Mouse (Mus musculus): Measurements from ENCODE around the gene Whamm. TPM values are rescaled to one million over a fixed set of nuclear protein-coding genes. Genes with fewer than 3 reads are reported as not detected.

Whamm gene
- total and polyA plus RNA-seq, 3 experiments, result 5.4 to 13.3 (median 13.3) TPM

DNA sequence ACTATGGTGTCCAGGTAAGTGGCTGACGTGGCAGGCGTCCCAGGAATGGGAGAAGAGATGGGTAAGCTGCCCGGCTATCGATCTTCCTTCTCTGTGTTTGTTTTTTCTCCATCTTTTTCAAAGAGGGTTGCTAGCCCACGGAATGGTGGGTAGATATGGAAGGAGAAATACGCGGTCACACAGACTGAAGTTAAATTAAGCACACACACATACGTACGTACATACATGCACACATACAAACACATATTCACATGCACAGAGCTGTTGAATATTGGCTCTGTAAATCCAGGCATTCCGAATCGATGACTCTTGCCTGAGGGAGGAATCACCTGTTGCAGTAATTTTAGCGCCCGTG is 47.4 kb upstream of the Whamm start:
- in situ Hi-C loops (cut with MboI; ENCODE audit: low pct_ligation_motif_present, low pct_unique_long_range_greater_than_20kb, low sequenced_read_pairs) (loop anchor here (25.0 kb wide), 1 partner anchor 361 kb away; no protein-coding TSS in a partner anchor), dilution Hi-C loops (cut with MboI; ENCODE audit: extremely low pct_ligation_motif_present, extremely low pct_unique_long_range_greater_than_20kb, low sequenced_read_pairs) (no loop called here)
- Histone ChIP-seq H3K27me3 (replicated peaks) (no peaks in the 10 kb centered on the region), H3K4me1 (ENCODE audit: control insufficient read depth in 1 of 2, insufficient read depth in 2 of 2) (peaks cover 11 to 43% of the 10 kb centered on the region in 2 experiments), H3K9ac (ENCODE audit: insufficient read depth, low read depth) (peak overlapping the region; percentile 92), H3K4me2 (ENCODE audit: insufficient read depth, low read depth, poor library complexity, severe bottlenecking) (peak overlapping the region; percentile 98), H3K9me3 (replicated peaks; ENCODE audit: low read length) (peaks cover 3% of the 10 kb centered on the region), H3K79me2 (replicated peaks; ENCODE audit: control insufficient read depth, extremely low read depth, insufficient read depth, poor library complexity, severe bottlenecking) (peaks cover 34% of the 10 kb centered on the region), H3K27ac (ENCODE audit: insufficient read depth, low read depth) (peak overlapping the region; percentile 37), H3K36me3 (replicated peaks in 1 of 2; ENCODE audit: control insufficient read depth in 1 of 2, insufficient read depth in 1 of 2, low read length in 1 of 2) (peaks cover 15 to 34% of the 10 kb centered on the region in 2 experiments), H3K4me3 (replicated peaks in 1 of 3; ENCODE audit: low read depth in 2 of 3, low read length in 2 of 3, poor library complexity in 1 of 3) (peak overlapping the region; percentile 75 to 95 (median 75))
- TF ChIP-seq IRF4 (IDR thresholded peaks at IDR 0.05; ENCODE audit: low read depth, low read length) (no peak), GABPA (IDR thresholded peaks at IDR 0.05; ENCODE audit: insufficient replicate concordance, low read depth, low read length) (no peak), MEF2A (IDR thresholded peaks at IDR 0.05; ENCODE audit: borderline replicate concordance, low read depth, low read length) (no peak), CHD1 (IDR thresholded peaks at IDR 0.05; ENCODE audit: low read depth, low read length) (0 out of 2 replicates have a peak, but pooled peaks have one; percentile 10)
- DNase-seq (ENCODE audit: extremely low read depth), result no peak

DNA sequence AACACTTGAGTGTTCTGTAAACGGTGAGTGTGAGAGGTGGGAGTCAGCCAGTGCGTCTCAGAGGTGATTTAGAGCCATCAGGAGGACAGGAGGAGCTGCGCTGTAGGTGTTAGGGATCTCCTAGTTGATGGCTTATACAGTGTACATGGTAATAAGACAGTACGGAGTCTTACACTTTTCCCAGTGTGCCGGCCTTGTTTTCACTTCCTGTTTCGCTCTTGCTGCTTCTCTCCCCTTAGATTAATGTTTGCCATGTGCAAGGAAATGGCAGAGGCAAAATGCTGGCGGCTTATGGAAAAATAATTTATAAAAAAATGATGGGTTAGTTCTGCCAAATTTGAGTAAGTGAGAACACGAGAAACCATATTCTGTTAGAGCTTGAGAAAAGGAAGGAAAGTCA is 42.1 kb upstream of the Whamm start:
- no peak overlapping the region for H3K27ac ChIP-seq (ENCODE audit: insufficient read depth, low read depth)
- H3K9ac ChIP-seq (ENCODE audit: insufficient read depth, low read depth), result no peak overlapping the region
- peaks cover 57 to 86% of the 10 kb centered on the region in 2 experiments for H3K36me3 ChIP-seq (replicated peaks in 1 of 2; ENCODE audit: control insufficient read depth in 1 of 2, insufficient read depth in 1 of 2, low read length in 1 of 2)
- H3K4me1 ChIP-seq (ENCODE audit: control insufficient read depth in 1 of 2, insufficient read depth in 2 of 2), result peaks cover 10 to 46% of the 10 kb centered on the region in 2 experiments
- H3K79me2 ChIP-seq (replicated peaks; ENCODE audit: control insufficient read depth, extremely low read depth, insufficient read depth, poor library complexity, severe bottlenecking), result peaks cover 30% of the 10 kb centered on the region
- H3K27me3 ChIP-seq (replicated peaks), result no peaks in the 10 kb centered on the region
- peaks cover 18% of the 10 kb centered on the region for H3K9me3 ChIP-seq (replicated peaks; ENCODE audit: low read length)
- in situ Hi-C loops (cut with MboI; ENCODE audit: low pct_ligation_motif_present, low pct_unique_long_range_greater_than_20kb, low sequenced_read_pairs) (no loop called here), dilution Hi-C loops (cut with MboI; ENCODE audit: extremely low pct_ligation_motif_present, extremely low pct_unique_long_range_greater_than_20kb, low sequenced_read_pairs) (no loop called here)
- DNase-seq (ENCODE audit: extremely low read depth), result peak; percentile 46
- H3K4me2 ChIP-seq (ENCODE audit: insufficient read depth, low read depth, poor library complexity, severe bottlenecking), result no peak overlapping the region
- no peak overlapping the region for H3K4me3 ChIP-seq (replicated peaks in 1 of 3; ENCODE audit: low read depth in 2 of 3, low read length in 2 of 3, poor library complexity in 1 of 3)
- 0 out of 2 replicates have a peak, but pooled peaks have one; percentile 32 for TF ChIP-seq ELF1 (IDR thresholded peaks at IDR 0.05; ENCODE audit: low read depth, low read length)
- TF ChIP-seq TBP (conservative IDR thresholded peaks at IDR 0.05; ENCODE audit: low read depth, low read length), result no peak
- TF ChIP-seq KAT2A (IDR thresholded peaks at IDR 0.05; ENCODE audit: insufficient replicate concordance, low read length), result no peak
- TF ChIP-seq BHLHE40 (IDR thresholded peaks at IDR 0.05; ENCODE audit: low read depth, low read length), result peak; percentile 21; the same call in 1 of the 2 replicates
- TF ChIP-seq EP300 (IDR thresholded peaks at IDR 0.05; ENCODE audit: low read length), result peak; percentile 71
- TF ChIP-seq MYC (IDR thresholded peaks at IDR 0.05; ENCODE audit: low read depth, low read length), result peak; percentile 26; the same call in 1 of the 2 replicates
- peak; percentile 17; the same call in 1 of the 2 replicates for TF ChIP-seq MAX (IDR thresholded peaks at IDR 0.05; ENCODE audit: low read length)
- TF ChIP-seq NELFE (IDR thresholded peaks at IDR 0.05; ENCODE audit: low read depth, low read length), result no peak
- TF ChIP-seq USF1 (IDR thresholded peaks at IDR 0.05; ENCODE audit: low read depth, low read length), result no peak
- TF ChIP-seq IRF4 (IDR thresholded peaks at IDR 0.05; ENCODE audit: low read depth, low read length), result peak; percentile 79
- 0 out of 2 replicates have a peak, but pooled peaks have one; percentile 10 for TF ChIP-seq ZNF384 (IDR thresholded peaks at IDR 0.05; ENCODE audit: low read depth, low read length)
- TF ChIP-seq MEF2A (IDR thresholded peaks at IDR 0.05; ENCODE audit: borderline replicate concordance, low read depth, low read length), result no peak

Data from CH12.LX (cell line).